Mouse (Mus musculus) neural tube, embryonic 15.5 days (tissue): ENCODE data around the gene Mrpl14. TPM values are rescaled to one million over a fixed set of nuclear protein-coding genes. Genes with fewer than 3 reads are reported as not detected.

Source experiments
- ATAC-seq: fragments of 200-750 bp; cut with Nextera tagmentation; 2 replicates; pipeline ENCODE4 v1.8.0; 2017; ENCODE audit warnings: mild to moderate bottlenecking, moderate TSS enrichment, moderate library complexity; ENCODE audit not compliant: low FRiP score
- H3K27ac ChIP-seq: fragments of 300-500 bp; sonication (generic); replicated peaks from 2 replicates; pipeline ENCODE4 v1.5.1; 2015; ENCODE audit warnings: mild to moderate bottlenecking, inconsistent platforms
- H3K27me3 ChIP-seq: fragments of 300-500 bp; sonication (generic); replicated peaks from 2 replicates; pipeline ENCODE4 v1.6.1; 2015; ENCODE audit warnings: inconsistent platforms
- H3K36me3 ChIP-seq: fragments of 300-500 bp; sonication (generic); 2 replicates; pipeline ENCODE4 v1.6.1; 2015; ENCODE audit warnings: inconsistent platforms
- H3K4me1 ChIP-seq: fragments of 300-500 bp; sonication (generic); 2 replicates; pipeline ENCODE4 v1.6.1; 2015; ENCODE audit warnings: inconsistent platforms
- H3K4me2 ChIP-seq: fragments of 300-500 bp; sonication (generic); 2 replicates; pipeline ENCODE4 v1.6.1; 2015; ENCODE audit warnings: inconsistent platforms, mild to moderate bottlenecking, moderate library complexity
- H3K4me3 ChIP-seq: fragments of 300-500 bp; sonication (generic); replicated peaks from 2 replicates; pipeline ENCODE4 v1.5.1; 2015; ENCODE audit warnings: mild to moderate bottlenecking, inconsistent platforms
- H3K9ac ChIP-seq: fragments of 300-500 bp; sonication (generic); replicated peaks from 2 replicates; pipeline ENCODE4 v1.6.1; 2015; ENCODE audit warnings: mild to moderate bottlenecking, inconsistent platforms
- H3K9me3 ChIP-seq: fragments of 300-500 bp; sonication (generic); replicated peaks from 2 replicates; pipeline ENCODE4 v1.6.1; 2016; ENCODE audit warnings: inconsistent platforms
- WGBS: fragments of 180-500 bp; shearing (Covaris S2); methylation state at CpG from one replicate; pipeline ENCODE4 v1.1.7; 2015; ENCODE audit warnings: mixed read lengths; 5-methylcytosine and 5-hydroxymethylcytosine counted together
- polyA plus RNA-seq: library from polyadenylated mRNA; unstranded; fragments of >200 nt; fragmentation: Nextera tagmentation; extraction: Ambion mirVana; gene quantifications from 2 replicates; pipeline ENCODE4 v1.2.1, GENCODE M21; 2015

Gene Mrpl14
- polyA plus RNA-seq, 1 experiment from 2014 or later = 129 TPM

- Histone ChIP-seq H3K9me3 (no peaks in the 10 kb centered on the region), H3K27ac (no peak overlapping the region), H3K36me3 (no peaks in the 10 kb centered on the region), H3K27me3 (no peaks in the 10 kb centered on the region), H3K4me2 (no peak overlapping the region), H3K4me1 (peaks cover 17% of the 10 kb centered on the region), H3K4me3 (no peak overlapping the region), H3K9ac (no peak overlapping the region)
- ATAC-seq = no peak
- WGBS = 93% methylated on average over 4 of the region's 4 CpGs
Measured at GRCm38 (mm10) chr17:45690044-45690443, 3.9 kb downstream of the Mrpl14 start.

- no peak overlapping the region for H3K4me3 ChIP-seq
- no peak for ATAC-seq
- no peak overlapping the region for H3K27ac ChIP-seq
- no peaks in the 10 kb centered on the region for H3K9me3 ChIP-seq
- peaks cover 4% of the 10 kb centered on the region; the same call in 1 of the 2 replicates for H3K36me3 ChIP-seq
- H3K27me3 ChIP-seq = no peaks in the 10 kb centered on the region
- WGBS = 87% methylated on average over 5 of the region's 5 CpGs
- peaks cover 10% of the 10 kb centered on the region for H3K4me1 ChIP-seq
- H3K9ac ChIP-seq = no peak overlapping the region
- H3K4me2 ChIP-seq = no peak overlapping the region
Measured at GRCm38 (mm10) chr17:45692159-45692558, 6.0 kb downstream of the Mrpl14 start.

GRCm38 (mm10) chr17:45693812-45694565 is 7.9 kb downstream of the Mrpl14 start:
- Histone ChIP-seq H3K27me3 (no peaks in the 10 kb centered on the region), H3K9me3 (no peaks in the 10 kb centered on the region), H3K36me3 (peaks cover 13% of the 10 kb centered on the region), H3K4me3 (no peak overlapping the region), H3K4me2 (no peak overlapping the region), H3K9ac (no peak overlapping the region), H3K4me1 (peaks cover 2% of the 10 kb centered on the region; the same call in 1 of the 2 replicates), H3K27ac (no peak overlapping the region)
- ATAC-seq = no peak
- WGBS = 87% methylated on average over 18 of the region's 18 CpGs

- no peak overlapping the region for H3K4me3 ChIP-seq
- no peak overlapping the region for H3K4me2 ChIP-seq
- H3K9ac ChIP-seq = no peak overlapping the region
- no peak overlapping the region for H3K27ac ChIP-seq
- no peaks in the 10 kb centered on the region for H3K9me3 ChIP-seq
- WGBS = 83% methylated on average over 23 of the region's 23 CpGs
- H3K36me3 ChIP-seq = peaks cover 16% of the 10 kb centered on the region
- H3K27me3 ChIP-seq = no peaks in the 10 kb centered on the region
- peaks cover 2% of the 10 kb centered on the region; the same call in 1 of the 2 replicates for H3K4me1 ChIP-seq
- no peak for ATAC-seq
Measured at GRCm38 (mm10) chr17:45695227-45696120, 9.4 kb downstream of the Mrpl14 start.

GRCm38 (mm10) chr17:45696981-45697380 is 10.9 kb downstream of the Mrpl14 start:
- WGBS = 91% methylated on average over 9 of the region's 9 CpGs
- no peak for ATAC-seq
- H3K27ac ChIP-seq = no peak overlapping the region
- no peak overlapping the region for H3K4me3 ChIP-seq
- no peak overlapping the region for H3K4me2 ChIP-seq
- peaks cover 16% of the 10 kb centered on the region for H3K36me3 ChIP-seq
- H3K27me3 ChIP-seq = no peaks in the 10 kb centered on the region
- H3K4me1 ChIP-seq = peaks cover 2% of the 10 kb centered on the region; the same call in 1 of the 2 replicates
- no peaks in the 10 kb centered on the region for H3K9me3 ChIP-seq
- no peak overlapping the region for H3K9ac ChIP-seq

- 92% methylated on average over 6 of the region's 6 CpGs for WGBS
- H3K9me3 ChIP-seq = no peaks in the 10 kb centered on the region
- H3K9ac ChIP-seq = no peak overlapping the region
- no peak overlapping the region for H3K27ac ChIP-seq
- no peak for ATAC-seq
- no peak overlapping the region for H3K4me3 ChIP-seq
- peaks cover 16% of the 10 kb centered on the region for H3K36me3 ChIP-seq
- H3K27me3 ChIP-seq = no peaks in the 10 kb centered on the region
- peaks cover 2% of the 10 kb centered on the region; the same call in 1 of the 2 replicates for H3K4me1 ChIP-seq
- H3K4me2 ChIP-seq = no peak overlapping the region
Measured at GRCm38 (mm10) chr17:45698368-45698767, 12.2 kb downstream of the Mrpl14 start.

- H3K27ac ChIP-seq = no peak overlapping the region
- ATAC-seq = no peak
Measured at GRCm38 (mm10) chr17:45699039-45699740, 13.1 kb downstream of the Mrpl14 start.

GRCm38 (mm10) chr17:45700496-45701235 is 14.5 kb downstream of the Mrpl14 start:
- Histone ChIP-seq H3K9ac (no peak overlapping the region), H3K4me1 (no peaks in the 10 kb centered on the region), H3K4me3 (no peak overlapping the region), H3K9me3 (no peaks in the 10 kb centered on the region), H3K27ac (no peak overlapping the region), H3K4me2 (no peak overlapping the region), H3K27me3 (no peaks in the 10 kb centered on the region), H3K36me3 (peaks cover 16% of the 10 kb centered on the region)
- 68% methylated on average over 9 of the region's 16 CpGs for WGBS
- ATAC-seq = no peak

More at GRCm38 (mm10) chr17:45699039-45699740, 13.1 kb downstream of the Mrpl14 start:
- Histone ChIP-seq H3K4me1 (no peaks in the 10 kb centered on the region), H3K9ac (no peak overlapping the region), H3K4me2 (no peak overlapping the region), H3K9me3 (no peaks in the 10 kb centered on the region), H3K4me3 (no peak overlapping the region), H3K27me3 (no peaks in the 10 kb centered on the region), H3K36me3 (peaks cover 16% of the 10 kb centered on the region)
- WGBS = 87% methylated on average over 3 of the region's 3 CpGs

GRCm38 (mm10) chr17:45701236-45701591 is 15.1 kb downstream of the Mrpl14 start:
- Histone ChIP-seq H3K27me3 (no peaks in the 10 kb centered on the region), H3K9me3 (no peaks in the 10 kb centered on the region), H3K4me3 (no peak overlapping the region), H3K9ac (no peak overlapping the region), H3K4me2 (no peak overlapping the region), H3K4me1 (no peaks in the 10 kb centered on the region), H3K27ac (no peak overlapping the region), H3K36me3 (peaks cover 16% of the 10 kb centered on the region)
- no peak for ATAC-seq
- WGBS = 80% methylated on average over 9 of the region's 9 CpGs

- no peaks in the 10 kb centered on the region for H3K9me3 ChIP-seq
- no peak overlapping the region for H3K4me3 ChIP-seq
- WGBS = 58% methylated on average over 4 of the region's 4 CpGs
Measured at GRCm38 (mm10) chr17:45702254-45702653, 16.1 kb downstream of the Mrpl14 start.

GRCm38 (mm10) chr17:45703187-45703586 is 17.1 kb downstream of the Mrpl14 start:
- peaks cover 8% of the 10 kb centered on the region for H3K36me3 ChIP-seq
- H3K27ac ChIP-seq = no peak overlapping the region
- no peak overlapping the region for H3K4me2 ChIP-seq
- no peak for ATAC-seq
- H3K27me3 ChIP-seq = no peaks in the 10 kb centered on the region
- 73% methylated on average over 7 of the region's 7 CpGs for whole genome bisulfite sequencing
- no peaks in the 10 kb centered on the region for H3K4me1 ChIP-seq
- no peaks in the 10 kb centered on the region for H3K9me3 ChIP-seq
- H3K9ac ChIP-seq = no peak overlapping the region
- no peak overlapping the region for H3K4me3 ChIP-seq

More at GRCm38 (mm10) chr17:45702254-45702653, 16.1 kb downstream of the Mrpl14 start:
- Histone ChIP-seq H3K27me3 (no peaks in the 10 kb centered on the region), H3K36me3 (peaks cover 12% of the 10 kb centered on the region), H3K27ac (no peak overlapping the region), H3K4me2 (no peak overlapping the region), H3K4me1 (no peaks in the 10 kb centered on the region), H3K9ac (no peak overlapping the region)
- ATAC-seq = no peak
